Mouse (Mus musculus): ENCODE results near the gene Abt1.
A peak's percentile ranks its signal among the peaks of the same experiment; 100 is the strongest.
"Not testable (repeated sequence)": the region's sequence is repeated elsewhere in the genome, so short reads cannot be mapped to it uniquely, and the experiment has no call there.

Gene Abt1

GRCm38 (mm10) chr13:23412211-23412629, 11.4 kb downstream of the Abt1 start:
- DNase-seq, result no peak

GRCm38 (mm10) chr13:23411311-23412210, 12.1 kb downstream of the Abt1 start:
- peak; percentile 64 for DNase-seq

GRCm38 (mm10) chr13:23410632-23411031, 13.0 kb downstream of the Abt1 start:
- no peak for DNase-seq

DNA sequence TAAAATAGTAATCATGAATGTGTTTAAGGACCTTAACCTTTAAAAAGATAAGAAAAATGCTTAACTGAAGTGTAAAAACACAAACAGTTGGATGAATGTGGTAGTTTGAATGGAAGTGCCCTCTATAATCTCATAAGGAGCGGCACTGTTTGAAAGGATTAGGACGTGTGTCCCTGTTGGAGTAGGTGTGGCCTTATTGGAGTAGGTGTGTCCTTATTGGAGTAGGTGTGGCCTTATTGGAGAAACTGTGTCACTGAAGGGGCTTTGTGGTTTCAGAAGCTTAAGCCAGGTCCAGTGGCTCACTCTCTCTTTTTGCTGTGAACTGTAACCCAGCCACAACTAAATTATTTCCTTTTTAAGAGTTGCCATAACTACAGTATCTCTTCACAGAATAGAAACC, 21.0 kb downstream of the Abt1 start:
- DNase-seq, result no peak

DNA sequence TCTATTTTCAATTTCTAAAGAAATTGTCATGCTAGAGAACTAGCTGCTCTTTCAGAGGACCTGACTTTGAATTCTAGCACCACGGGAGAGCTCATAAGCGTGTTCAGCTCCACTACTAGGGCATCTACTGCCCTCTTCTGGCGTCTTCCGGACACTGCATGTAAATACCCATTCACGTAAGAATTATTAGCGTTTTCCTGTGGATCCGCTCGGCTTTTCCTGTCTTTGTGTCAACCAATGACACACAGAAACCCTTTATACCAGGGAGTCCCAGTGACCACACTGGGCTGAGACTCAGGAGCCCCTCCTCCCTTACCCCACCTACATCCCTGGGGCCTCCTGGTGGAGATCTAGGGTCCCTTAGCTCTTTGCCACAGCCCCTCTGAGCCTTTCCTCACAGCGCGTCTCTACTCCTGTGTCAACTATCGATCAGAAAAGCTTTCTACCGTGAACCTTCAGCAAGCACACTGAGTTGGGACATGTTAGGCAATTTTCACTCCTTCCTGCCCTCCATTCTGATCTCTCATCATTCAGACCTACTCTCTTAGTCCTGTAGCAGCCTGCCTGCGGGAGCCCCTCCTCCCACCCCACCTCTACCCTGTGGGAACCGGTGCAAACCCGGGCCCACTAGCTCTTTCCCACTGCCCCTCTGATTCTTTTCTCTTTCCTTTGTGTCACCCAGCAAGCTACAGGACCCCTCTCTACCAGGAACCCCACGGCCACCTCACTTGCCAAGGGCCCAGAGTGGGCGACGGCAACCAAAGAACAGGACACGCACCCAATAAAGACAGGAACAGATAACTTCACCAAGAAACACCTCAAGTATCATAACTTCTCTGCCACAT, 21.8 kb downstream of the Abt1 start:
- DNase-seq, result peak; percentile 82

GRCm38 (mm10) chr13:23400771-23401682, 22.6 kb downstream of the Abt1 start:
- no peak for DNase-seq

DNA sequence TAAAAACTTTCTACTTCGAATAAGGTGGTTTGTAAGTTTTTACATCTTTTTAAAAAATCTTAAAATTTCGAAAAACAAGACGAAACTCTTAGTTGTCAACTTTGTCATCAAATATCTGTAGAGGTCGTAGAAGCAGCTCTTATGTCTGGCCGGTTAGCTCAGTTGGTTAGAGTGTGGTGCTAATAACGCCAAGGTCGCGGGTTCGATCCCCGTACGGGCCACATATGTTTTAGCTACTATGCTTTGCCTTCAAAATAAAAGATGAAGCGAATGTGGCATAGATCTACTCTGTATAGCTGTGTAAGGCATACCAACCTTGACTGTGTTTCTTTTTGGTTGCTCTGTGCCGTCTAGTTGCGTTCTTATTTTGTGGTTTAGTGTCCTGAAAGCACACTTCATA, 26.8 kb downstream of the Abt1 start:
- not testable (repeated sequence) for DNase-seq

- no peak for DNase-seq
Observed at GRCm38 (mm10) chr13:23396246-23396703, 27.4 kb downstream of the Abt1 start.

DNA sequence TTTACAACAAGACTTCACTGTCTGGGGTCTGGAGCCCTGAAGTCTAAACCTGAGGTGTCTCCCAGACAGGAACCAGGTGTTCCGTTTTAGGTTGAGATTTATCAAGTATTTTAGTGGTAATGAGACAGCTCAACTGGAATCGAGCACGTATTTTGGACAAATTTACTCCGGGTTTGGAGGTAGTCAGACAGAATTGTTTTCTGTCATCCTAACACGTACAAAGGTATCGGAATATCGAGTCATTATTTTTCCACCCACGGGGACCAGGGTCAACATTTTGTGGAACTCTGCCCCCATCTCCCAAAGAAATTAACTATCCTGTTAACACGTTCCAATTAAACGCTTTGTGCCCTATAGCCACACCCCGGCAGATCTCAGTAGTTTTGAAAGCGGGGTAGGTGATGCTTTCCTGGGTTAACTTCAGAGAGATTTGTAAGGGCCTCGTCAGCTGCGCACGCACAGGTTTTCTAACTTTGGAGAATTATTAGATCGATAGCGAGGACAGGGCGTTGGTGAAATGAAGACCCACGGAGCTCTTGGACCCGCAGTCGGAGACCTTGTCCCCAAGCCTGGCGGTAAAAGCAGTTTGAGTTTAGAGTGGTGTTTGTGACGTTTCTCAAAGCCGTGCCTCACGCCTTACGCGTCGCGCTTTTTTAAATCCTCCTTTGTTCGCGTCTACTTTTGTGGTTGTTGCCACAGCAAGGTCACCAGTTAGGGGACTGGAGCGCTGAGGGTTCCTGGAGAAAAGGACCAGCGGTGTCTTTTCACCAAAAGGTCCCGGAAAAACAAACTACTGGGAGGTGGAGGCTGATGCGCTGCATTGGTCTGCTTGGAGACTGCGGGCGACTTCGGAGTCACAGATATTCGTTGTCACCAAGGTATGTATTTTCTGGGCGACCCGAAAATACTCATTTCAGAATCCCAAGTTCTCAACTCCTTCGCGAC, 28.1 kb downstream of the Abt1 start:
- no peak for DNase-seq

GRCm38 (mm10) chr13:23387548-23387947, 36.1 kb downstream of the Abt1 start:
- DNase-seq, result no peak

DNA sequence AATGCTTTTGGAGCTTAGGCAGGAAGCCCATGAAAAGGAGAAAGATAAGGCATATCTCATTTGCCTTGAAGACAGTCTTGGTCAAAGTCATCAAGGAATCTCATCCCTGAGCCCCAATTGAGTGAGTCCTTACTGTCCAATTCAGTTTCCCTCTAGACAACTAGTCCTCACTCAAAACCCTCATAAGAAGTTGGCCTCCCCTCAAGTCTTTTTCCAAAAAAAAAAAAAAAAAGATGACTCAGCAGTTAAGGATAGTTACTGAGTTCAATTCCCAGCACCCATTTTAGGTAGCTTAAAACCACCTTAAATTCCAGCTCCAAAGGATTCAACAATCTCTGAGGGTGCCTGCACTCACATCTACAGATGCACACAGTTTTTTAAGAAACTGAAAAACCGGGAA, 40.5 kb downstream of the Abt1 start:
- DNase-seq, result no peak

DNA sequence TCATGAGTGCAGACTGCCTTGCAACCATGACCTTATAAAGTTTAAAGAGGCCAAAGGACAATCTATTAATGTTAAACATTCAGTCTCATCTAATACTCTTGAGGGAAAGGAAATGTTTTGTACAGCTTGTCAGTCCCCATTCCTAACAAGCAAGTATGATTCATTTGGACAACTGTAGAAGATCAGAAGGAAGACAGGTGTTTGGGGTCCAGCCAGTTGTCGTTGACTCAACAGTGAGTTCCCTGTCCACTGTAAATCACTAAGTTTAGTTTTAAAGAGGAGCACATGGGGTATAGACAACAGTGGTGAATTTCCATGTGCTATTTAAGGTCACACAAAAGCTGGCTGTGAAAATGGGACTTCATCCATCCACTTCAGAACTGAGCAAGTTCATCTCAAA, 51.2 kb downstream of the Abt1 start:
- DNase-seq, result no peak

GRCm38 (mm10) chr13:23370075-23370474, 53.6 kb downstream of the Abt1 start:
- DNase-seq, result no peak

DNA sequence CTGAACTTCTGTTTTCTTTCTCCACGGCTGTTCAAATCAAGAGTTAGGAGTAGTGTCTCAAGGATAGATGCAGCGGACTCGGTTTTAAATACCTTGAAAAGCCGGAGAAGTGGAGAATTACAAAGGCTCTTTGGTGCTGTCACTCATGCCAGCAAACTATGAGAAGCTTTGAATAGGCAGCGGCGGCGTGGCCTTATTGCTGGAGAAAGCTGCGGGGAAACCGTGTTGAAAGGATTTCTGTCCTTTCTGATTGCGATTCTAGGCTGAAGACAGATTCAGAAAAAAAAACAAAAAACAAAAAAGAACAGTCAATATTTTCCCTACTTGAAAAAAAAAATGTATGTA, 54.3 kb downstream of the Abt1 start:
- DNase-seq, result no peak

DNA sequence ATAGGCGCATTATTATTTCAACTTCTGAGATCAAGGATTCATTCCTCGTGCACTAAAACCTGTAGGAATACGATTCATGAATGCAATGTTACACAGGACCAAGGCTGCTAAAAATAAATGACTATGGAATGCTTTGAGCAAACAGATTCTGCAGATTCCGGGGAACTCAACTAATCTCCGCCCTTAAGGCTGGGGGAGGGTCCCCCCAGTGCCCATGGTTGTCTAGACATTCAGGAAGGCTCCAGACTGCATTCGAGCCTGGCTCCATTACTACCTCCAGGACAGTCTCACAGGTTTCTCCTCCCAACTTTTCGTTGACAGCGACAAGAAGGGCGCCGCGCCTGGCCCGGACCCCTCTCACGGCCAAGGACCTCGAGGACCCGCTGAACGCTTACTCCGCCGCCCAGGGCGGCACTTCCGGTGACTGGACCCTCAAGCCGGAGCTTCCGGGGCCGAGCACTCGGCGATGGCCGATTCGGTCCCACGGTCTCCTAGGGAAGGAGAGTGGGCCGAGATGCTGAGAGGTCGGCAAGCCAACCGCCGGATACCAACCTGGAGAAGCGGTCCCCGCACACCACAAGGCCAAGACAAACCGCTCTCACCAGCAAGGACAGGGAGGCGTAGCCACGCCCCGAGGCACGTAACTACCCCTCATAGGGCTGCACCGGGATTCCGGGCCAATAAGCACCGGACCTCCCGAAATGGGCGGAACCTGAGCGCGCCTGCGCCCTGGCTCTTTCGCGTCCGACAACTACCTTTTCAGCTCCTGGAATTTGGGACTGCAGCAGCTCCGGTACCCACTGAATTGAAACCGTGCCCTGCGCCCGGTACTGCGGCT, 54.9 kb downstream of the Abt1 start, which contains the start of gene Zfp322a:
Gene Zfp322a, minus strand, starts transcription at position 626 of the 838 bp plus-strand sequence.
- DNase-seq, result peak; percentile 96
